ENCODE assay signal across 8 mouse cellular contexts in genomic region chr9:71806422-71806805, GRCm38 (mm10). TPM values are rescaled to one million over a fixed set of nuclear protein-coding genes. Genes with fewer than 3 reads are reported as not detected.
A peak's percentile ranks its signal among the peaks of the same experiment; 100 is the strongest.
DNase-seq lines count a peak whose midpoint lies in the region; ATAC-seq and TF ChIP-seq lines count a peak whose summit lies in the region.

No protein-coding gene starts in this region.

- H3K27ac ChIP-seq in MEL (ENCODE audit: control insufficient read depth, low read depth, low read length): no peak overlapping the region
- H3K27ac ChIP-seq in hindbrain, embryonic 11.5 days (ENCODE audit: low read depth, low read length): no peak overlapping the region

- no peak for TF ChIP-seq POLR2A in MEL (IDR thresholded peaks at IDR 0.05; ENCODE audit: control insufficient read depth in 1 of 2, insufficient read depth in 1 of 2, low read depth in 1 of 2, low read length in 2 of 2, poor library complexity in 1 of 2)

- 7% methylated on average over 2 of the region's 2 CpGs for WGBS in hindbrain, embryonic 11.5 days

- peak; percentile 96 for TF ChIP-seq RAD21 in MEL (IDR thresholded peaks at IDR 0.05; ENCODE audit: low read depth, low read length)

- no peak overlapping the region for H3K4me3 ChIP-seq in MEL (ENCODE audit: control insufficient read depth in 1 of 2, insufficient read depth in 1 of 2, low read depth in 2 of 2, low read length in 2 of 2)
- no peak overlapping the region for H3K4me3 ChIP-seq in hindbrain, embryonic 11.5 days (ENCODE audit: low read depth, low read length)

- ATAC-seq in cerebellum, adult (ENCODE audit: insufficient number of reproducible peaks, low FRiP score, low TSS enrichment): peak; percentile 64; the same call in 1 of the 2 replicates
- peak; percentile 47 for ATAC-seq in hindbrain, embryonic 11.5 days (ENCODE audit: low FRiP score)
- peak; percentile 56 for ATAC-seq in megakaryocyte, adult 5-6 weeks (ENCODE audit: poor library complexity, severe bottlenecking)

- DNase-seq in MEL (ENCODE audit: low read depth, low spot score): peak; percentile 63
- peak; percentile 76 for DNase-seq in forelimb bud, embryonic 11.5 days (ENCODE audit: low read depth, low spot score)
- peak; percentile 86 for DNase-seq in hindbrain, embryonic 11.5 days (ENCODE audit: low spot score)
- peak; percentile 67 to 87 for DNase-seq in layer of hippocampus, postnatal 25 days (ENCODE audit: extremely low spot score in 1 of 2, low spot score in 1 of 2)
- peak; percentile 79 for DNase-seq in right cerebral cortex, postnatal 4 days
- DNase-seq in urinary bladder, postnatal 4 days (ENCODE audit: low spot score in 2 of 2): peak; percentile 70 to 85

- H3K79me2 ChIP-seq in MEL (ENCODE audit: control insufficient read depth, insufficient read depth, low read length, poor library complexity): no peaks in the 10 kb centered on the region

- no peaks in the 10 kb centered on the region for H3K9me3 ChIP-seq in MEL (replicated peaks; ENCODE audit: insufficient read depth, low read length)
- H3K9me3 ChIP-seq in hindbrain, embryonic 11.5 days (ENCODE audit: control insufficient read depth, low read length): no peaks in the 10 kb centered on the region

- H3K9ac ChIP-seq in MEL (ENCODE audit: control insufficient read depth, low read depth, low read length, poor library complexity, severe bottlenecking): no peak overlapping the region
- H3K9ac ChIP-seq in hindbrain, embryonic 11.5 days (ENCODE audit: low read depth, low read length): no peak overlapping the region

- H3K4me1 ChIP-seq in MEL (ENCODE audit: control insufficient read depth in 1 of 2, insufficient read depth in 2 of 2, low read length in 2 of 2): no peaks in the 10 kb centered on the region
- H3K4me1 ChIP-seq in hindbrain, embryonic 11.5 days (replicated peaks; ENCODE audit: control insufficient read depth, insufficient read depth, low read length): no peaks in the 10 kb centered on the region

- peaks cover 15 to 17% of the 10 kb centered on the region in 2 experiments for H3K27me3 ChIP-seq in MEL (ENCODE audit: control insufficient read depth in 1 of 2, insufficient read depth in 2 of 2, low read length in 2 of 2)
- no peaks in the 10 kb centered on the region for H3K27me3 ChIP-seq in hindbrain, embryonic 11.5 days (ENCODE audit: control insufficient read depth, insufficient read depth, low read length)

- H3K4me2 ChIP-seq in hindbrain, embryonic 11.5 days (replicated peaks; ENCODE audit: low read depth, low read length): no peak overlapping the region

- TF ChIP-seq EP300 in MEL (IDR thresholded peaks at IDR 0.05; ENCODE audit: low read depth in 1 of 2, low read length in 2 of 2): no peak

- H3K36me3 ChIP-seq in MEL (ENCODE audit: control insufficient read depth in 1 of 2, insufficient read depth in 2 of 2, low read length in 2 of 2): no peaks in the 10 kb centered on the region
- H3K36me3 ChIP-seq in hindbrain, embryonic 11.5 days (ENCODE audit: control insufficient read depth, insufficient read depth, low read length): no peaks in the 10 kb centered on the region

- peak; percentile 89 to 98 (median 90) for TF ChIP-seq CTCF in MEL (IDR thresholded peaks at IDR 0.05 in 2 of 3, conservative IDR thresholded peaks at IDR 0.05 in 1 of 3; ENCODE audit: control insufficient read depth in 1 of 3, insufficient read depth in 1 of 3, low read depth in 2 of 3, low read length in 3 of 3, poor library complexity in 1 of 3, severe bottlenecking in 1 of 3)

TF ChIP-seq in MEL, 35 proteins besides CTCF, POLR2A, EP300 and RAD21:
- no peak for TF ChIP-seq USF1 (IDR thresholded peaks at IDR 0.05; ENCODE audit: low read depth, low read length)
- peak; percentile 99 for TF ChIP-seq SMC3 (IDR thresholded peaks at IDR 0.05; ENCODE audit: low read depth, low read length)
- TF ChIP-seq ZC3H11A (IDR thresholded peaks at IDR 0.05; ENCODE audit: low read depth, low read length): peak; percentile 97
- TF ChIP-seq HCFC1 (IDR thresholded peaks at IDR 0.05; ENCODE audit: low read depth, low read length): no peak

RNA-seq across cellular contexts. Expression of gene Cgnl1, which starts 35.0 kb away (rescaled TPM):
- total RNA-seq in MEL (2012; rRNA removed): 0.16 and 0.19 TPM in 2 replicates
- polyA plus RNA-seq in MEL (2012; ENCODE audit: insufficient read depth in 1 of 2, insufficient read length in 2 of 2, low read depth in 1 of 2, low replicate concordance in 2 of 2, missing spikeins in 1 of 2): under 1 TPM in 1 of 2 experiments, not detected in 1; 0.70 TPM
- polyA plus RNA-seq in hindbrain, embryonic 11.5 days (2014; fragmentation: Nextera tagmentation; extraction: Ambion mirVana): 5.0 and 6.3 TPM in 2 replicates
- total RNA-seq in layer of hippocampus, postnatal 25 days (2021): 1 to 10 TPM; 6.0 to 7.7 TPM
- total RNA-seq in megakaryocyte, adult 5-6 weeks (2015): 1.3 and 1.4 TPM in 2 replicates
- total RNA-seq in megakaryocyte, adult 5-6 weeks (2017): 3.8 and 8.8 TPM in 2 replicates
